ENCODE assay signal across 31 mouse cellular contexts in genomic region chr3:121492026-121492425, GRCm38 (mm10). TPM values are rescaled to one million over a fixed set of nuclear protein-coding genes. Genes with fewer than 3 reads are reported as not detected.
"Had no signal": no experiment of that assay in that cellular context is flagged by ENCODE, and none has a peak within 500 bp of the region (broad histone marks: within the 10 kb centered on the region; RNA-seq: fewer than 3 reads in every experiment).

No protein-coding gene starts in this region.

- H3K27me3 ChIP-seq: heart, embryonic 13.5 days; heart, embryonic 15.5 days; hindbrain, embryonic 13.5 days; hindbrain, embryonic 15.5 days; kidney, embryonic 15.5 days; limb, embryonic 12.5 days; limb, embryonic 15.5 days; liver, embryonic 13.5 days; liver, embryonic 15.5 days had no signal

- H3K9ac ChIP-seq: heart, embryonic 13.5 days; heart, embryonic 15.5 days; hindbrain, embryonic 13.5 days; hindbrain, embryonic 15.5 days; kidney, embryonic 15.5 days; limb, embryonic 12.5 days; limb, embryonic 15.5 days; liver, embryonic 13.5 days; liver, embryonic 15.5 days had no signal

- H3K36me3 ChIP-seq: heart, embryonic 13.5 days; heart, embryonic 15.5 days; hindbrain, embryonic 13.5 days; hindbrain, embryonic 15.5 days; kidney, embryonic 15.5 days; limb, embryonic 12.5 days; limb, embryonic 15.5 days; liver, embryonic 15.5 days had no signal

- DNase-seq: gastrocnemius, postnatal 14 days; gastrocnemius, postnatal 36 days; heart, adult 11 months; heart, adult 2 months; heart, postnatal 14 days; heart, postnatal 36 days; kidney, adult 11 months; kidney, adult 8-10 months; kidney, postnatal 14 days; kidney, postnatal 36 days; layer of hippocampus, adult 9-11 months; layer of hippocampus, postnatal 36 days; left cerebral cortex, postnatal 4 days; liver, embryonic 13.5 days had no signal

- ATAC-seq: hindbrain, postnatal 0 days; intestine, embryonic 16.5 days had no signal

- H3K9me3 ChIP-seq: heart, embryonic 13.5 days; heart, embryonic 15.5 days; hindbrain, embryonic 13.5 days; hindbrain, embryonic 15.5 days; limb, embryonic 12.5 days; limb, embryonic 15.5 days; liver, embryonic 13.5 days; liver, embryonic 15.5 days had no signal

- H3K4me1 ChIP-seq: liver, embryonic 15.5 days had no signal

- H3K27ac ChIP-seq: heart, adult 2 months; heart, embryonic 15.5 days; hindbrain, embryonic 13.5 days; hindbrain, embryonic 15.5 days; hindbrain, postnatal 0 days; kidney, embryonic 15.5 days; limb, embryonic 12.5 days; limb, embryonic 15.5 days; liver, embryonic 13.5 days; liver, embryonic 15.5 days had no signal

- H3K4me2 ChIP-seq: heart, embryonic 11.5 days; heart, embryonic 13.5 days; heart, embryonic 15.5 days; hindbrain, embryonic 13.5 days; hindbrain, embryonic 15.5 days; kidney, embryonic 15.5 days; limb, embryonic 12.5 days; limb, embryonic 15.5 days; liver, embryonic 11.5 days; liver, embryonic 13.5 days; liver, embryonic 15.5 days had no signal

- H3K4me3 ChIP-seq: heart, adult 2 months; heart, embryonic 13.5 days; heart, embryonic 15.5 days; hindbrain, embryonic 13.5 days; hindbrain, embryonic 15.5 days; kidney, embryonic 15.5 days; limb, embryonic 12.5 days; limb, embryonic 15.5 days; liver, embryonic 13.5 days; liver, embryonic 15.5 days had no signal

RNA-seq across cellular contexts. Expression of gene Slc44a3, which starts 40.2 kb away (rescaled TPM):
- total RNA-seq: gastrocnemius, adult 18-20 months; gastrocnemius, postnatal 36 days; heart, adult 2 months; hematopoietic stem cell, adult 5-6 weeks; layer of hippocampus, postnatal 14 days; layer of hippocampus, postnatal 36 days; left cerebral cortex, adult 18-20 months; left cerebral cortex, postnatal 25 days had no signal
